Mouse (Mus musculus) megakaryocyte, embryonic 14.5 days (primary cell): ENCODE measurements at regions not wholly inside any gene's neighbourhood (a gene's known extent, or its start where the extent isn't known, plus 50 kb on each side); places are given as distances from the start of the nearest gene placed in this dataset.

Experiments used
- FLI1 ChIP-seq: IDR thresholded peaks from 2 replicates; pipeline ENCODE4 v1.6.1; 2012; ENCODE audit warnings: low read length, inconsistent platforms, mixed read lengths
- GATA1 ChIP-seq: IDR thresholded peaks from 3 replicates; pipeline ENCODE4 v1.6.1; 2012; ENCODE audit warnings: mixed read lengths, low read length, inconsistent platforms, borderline replicate concordance

DNA sequence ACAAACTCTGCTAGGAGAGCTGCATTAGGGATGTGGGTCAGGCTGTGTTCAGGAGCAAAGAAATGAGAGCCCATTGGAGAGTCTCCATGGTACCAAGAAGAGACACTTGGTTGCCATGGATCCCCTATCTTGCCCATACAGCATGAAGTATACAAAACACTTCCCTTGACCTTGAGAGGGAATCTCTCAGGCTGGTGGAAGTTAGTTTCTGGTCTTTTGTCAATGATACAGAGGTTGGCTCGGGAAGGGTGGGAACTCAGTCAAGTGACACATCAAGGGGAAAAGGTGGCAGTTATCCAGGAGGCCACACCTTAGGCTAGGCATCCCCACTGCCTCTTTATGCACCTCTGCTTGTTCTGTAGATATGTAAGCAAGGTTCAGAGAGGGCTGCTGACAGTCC is 116.6 kb upstream of the Slit3 start:
- no peak for TF ChIP-seq GATA1
- no peak for TF ChIP-seq FLI1
